Mouse (Mus musculus) brain, embryonic 14.5 days (tissue): ENCODE data around the gene Heatr9.

Experiments
- CTCF ChIP-seq: fragments of 200-500 bp; IDR thresholded peaks from 2 replicates; pipeline ENCODE4 v1.5.1; 2012; ENCODE audit warnings: inconsistent platforms, mild to moderate bottlenecking, moderate library complexity, borderline replicate concordance; ENCODE audit not compliant: insufficient read depth, insufficient read length; ENCODE audit errors: extremely low read depth
- POLR2A ChIP-seq: fragments of 200-500 bp; IDR thresholded peaks from 2 replicates; pipeline ENCODE4 v1.6.1; 2012; ENCODE audit warnings: mild to moderate bottlenecking, inconsistent platforms, borderline replicate concordance; ENCODE audit not compliant: poor library complexity, insufficient read depth, insufficient read length, severe bottlenecking; ENCODE audit errors: extremely low read depth

GRCm38 (mm10) chr11:83568061-83568460 lies 46.1 kb upstream of the Heatr9 start:
- TF ChIP-seq POLR2A, result no peak
- TF ChIP-seq CTCF, result no peak
